Mouse (Mus musculus): Measurements from ENCODE around the gene Pgm5.

Gene Pgm5

GRCm38 (mm10) chr19:24651595-24651994 is 210.1 kb downstream of the Pgm5 start:
- DNase-seq = no peak

GRCm38 (mm10) chr19:24650428-24650827 is 211.2 kb downstream of the Pgm5 start:
- no peak for DNase-seq

GRCm38 (mm10) chr19:24648016-24648415 is 213.6 kb downstream of the Pgm5 start:
- no peak for DNase-seq

- no peak for DNase-seq
Observed at GRCm38 (mm10) chr19:24646162-24646829, 215.4 kb downstream of the Pgm5 start.

- no peak for DNase-seq
Observed at GRCm38 (mm10) chr19:24644971-24645370, 216.7 kb downstream of the Pgm5 start.

GRCm38 (mm10) chr19:24640982-24641381 is 220.7 kb downstream of the Pgm5 start:
- no peak for DNase-seq

- no peak for DNase-seq
Observed at GRCm38 (mm10) chr19:24637988-24638387, 223.7 kb downstream of the Pgm5 start.

GRCm38 (mm10) chr19:24636616-24637015 is 225.0 kb downstream of the Pgm5 start:
- no peak for DNase-seq

- DNase-seq = peak; percentile 58 to 62
Observed at GRCm38 (mm10) chr19:24634602-24635001, 227.1 kb downstream of the Pgm5 start.

All from cerebellum, adult 18-20 months (tissue).